Mouse (Mus musculus): ENCODE data around the gene Syt3. TPM values are rescaled to one million over a fixed set of nuclear protein-coding genes. Genes with fewer than 3 reads are reported as not detected.

The Syt3 gene
- polyA plus RNA-seq, 1 experiment from 2014 or later, result 0.85 TPM

- ATAC-seq (no peak), DNase-seq (ENCODE audit: low spot score) (no peak)
- Histone ChIP-seq H3K27me3 (replicated peaks; ENCODE audit: insufficient read depth, low read length) (peaks cover 47% of the 10 kb centered on the region), H3K4me3 (ENCODE audit: low read depth, low read length) (no peak overlapping the region), H3K9me3 (ENCODE audit: low read length) (no peaks in the 10 kb centered on the region), H3K27ac (ENCODE audit: low read length) (no peak overlapping the region), H3K9ac (replicated peaks; ENCODE audit: low read depth) (no peak overlapping the region), H3K4me1 (ENCODE audit: insufficient read depth, low read depth, low read length) (no peaks in the 10 kb centered on the region), H3K36me3 (ENCODE audit: insufficient read depth, low read length) (no peaks in the 10 kb centered on the region), H3K4me2 (replicated peaks; ENCODE audit: low read depth, low read length) (no peak overlapping the region)
- WGBS, result no CpG with 5 or more reads among the region's 1 CpGs
- no peak for TF ChIP-seq CTCF (IDR thresholded peaks at IDR 0.05)
These were observed 57.3 kb downstream of the Syt3 start for GRCm38 (mm10) chr7:44441180-44441579.

- Histone ChIP-seq H3K4me1 (ENCODE audit: insufficient read depth, low read depth, low read length) (no peaks in the 10 kb centered on the region), H3K4me2 (replicated peaks; ENCODE audit: low read depth, low read length) (peak overlapping the region; percentile 41), H3K4me3 (ENCODE audit: low read depth, low read length) (0 out of 2 replicates have a peak overlapping the region, but pooled peaks have one; percentile 21), H3K27ac (ENCODE audit: low read length) (no peak overlapping the region), H3K9ac (replicated peaks; ENCODE audit: low read depth) (0 out of 2 replicates have a peak overlapping the region, but pooled peaks have one; percentile 12), H3K9me3 (ENCODE audit: low read length) (no peaks in the 10 kb centered on the region), H3K27me3 (replicated peaks; ENCODE audit: insufficient read depth, low read length) (peaks cover 49% of the 10 kb centered on the region), H3K36me3 (ENCODE audit: insufficient read depth, low read length) (no peaks in the 10 kb centered on the region)
- DNase-seq (ENCODE audit: low spot score), result peak; percentile 23
- TF ChIP-seq EP300 (IDR thresholded peaks at IDR 0.05) (no peak), CTCF (IDR thresholded peaks at IDR 0.05) (no peak)
- peak; percentile 37; the same call in 1 of the 2 replicates for ATAC-seq
- WGBS, result under 1% methylated on average over 13 of the region's 14 CpGs
These were observed 57.8 kb downstream of the Syt3 start for GRCm38 (mm10) chr7:44441648-44442109.

DNA sequence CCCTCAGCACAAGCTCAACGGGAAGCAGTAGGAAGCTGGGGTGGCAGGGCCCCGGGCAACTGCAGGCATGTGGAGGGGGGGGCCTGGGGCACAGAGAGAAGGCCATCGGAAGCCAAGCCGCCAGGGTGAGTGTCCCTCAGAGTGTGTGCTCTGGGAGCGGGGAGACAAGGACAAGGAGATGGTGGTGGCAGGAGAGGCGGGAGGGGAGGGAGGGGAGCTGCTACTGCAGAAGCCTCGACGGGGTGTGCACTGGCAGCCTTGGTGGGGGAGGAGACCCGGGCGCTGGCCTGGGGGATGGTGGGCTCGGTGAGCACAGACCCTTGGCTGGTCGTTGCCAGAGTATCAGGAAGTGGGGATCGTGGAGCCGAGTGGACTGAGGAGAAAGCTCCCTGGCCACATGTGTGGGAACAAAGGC is 58.5 kb downstream of the Syt3 start:
- ATAC-seq (peak; percentile 31), DNase-seq (ENCODE audit: low spot score) (no peak)
- H3K9me3 ChIP-seq (ENCODE audit: low read length), result no peaks in the 10 kb centered on the region
- no peak for TF ChIP-seq EP300 (IDR thresholded peaks at IDR 0.05)
- TF ChIP-seq CTCF (IDR thresholded peaks at IDR 0.05), result no peak
- H3K4me1 ChIP-seq (ENCODE audit: insufficient read depth, low read depth, low read length), result no peaks in the 10 kb centered on the region
- WGBS, result 1% methylated on average over 12 of the region's 14 CpGs
- H3K9ac ChIP-seq (replicated peaks; ENCODE audit: low read depth), result peak overlapping the region; percentile 12; the same call in 1 of the 2 replicates
- H3K27me3 ChIP-seq (replicated peaks; ENCODE audit: insufficient read depth, low read length), result peaks cover 49% of the 10 kb centered on the region
- H3K27ac ChIP-seq (ENCODE audit: low read length), result no peak overlapping the region
- H3K4me2 ChIP-seq (replicated peaks; ENCODE audit: low read depth, low read length), result peak overlapping the region; percentile 41
- H3K4me3 ChIP-seq (ENCODE audit: low read depth, low read length), result peak overlapping the region; percentile 21
- no peaks in the 10 kb centered on the region for H3K36me3 ChIP-seq (ENCODE audit: insufficient read depth, low read length)

- TF ChIP-seq EP300 (IDR thresholded peaks at IDR 0.05), result no peak
- peak; percentile 31 for TF ChIP-seq CTCF (IDR thresholded peaks at IDR 0.05)
- H3K27me3 ChIP-seq (replicated peaks; ENCODE audit: insufficient read depth, low read length), result peaks cover 49% of the 10 kb centered on the region
- H3K9ac ChIP-seq (replicated peaks; ENCODE audit: low read depth), result no peak overlapping the region
- no peaks in the 10 kb centered on the region for H3K4me1 ChIP-seq (ENCODE audit: insufficient read depth, low read depth, low read length)
- no peaks in the 10 kb centered on the region for H3K9me3 ChIP-seq (ENCODE audit: low read length)
- no peak for ATAC-seq
- no peak overlapping the region; the same call in 1 of the 2 replicates for H3K4me3 ChIP-seq (ENCODE audit: low read depth, low read length)
- no peaks in the 10 kb centered on the region for H3K36me3 ChIP-seq (ENCODE audit: insufficient read depth, low read length)
- peak overlapping the region; percentile 41 for H3K4me2 ChIP-seq (replicated peaks; ENCODE audit: low read depth, low read length)
- no peak for DNase-seq (ENCODE audit: low spot score)
- no peak overlapping the region for H3K27ac ChIP-seq (ENCODE audit: low read length)
- 11% methylated on average over 18 of the region's 20 CpGs for WGBS
These were observed 59.6 kb downstream of the Syt3 start for GRCm38 (mm10) chr7:44443268-44444173.

DNA sequence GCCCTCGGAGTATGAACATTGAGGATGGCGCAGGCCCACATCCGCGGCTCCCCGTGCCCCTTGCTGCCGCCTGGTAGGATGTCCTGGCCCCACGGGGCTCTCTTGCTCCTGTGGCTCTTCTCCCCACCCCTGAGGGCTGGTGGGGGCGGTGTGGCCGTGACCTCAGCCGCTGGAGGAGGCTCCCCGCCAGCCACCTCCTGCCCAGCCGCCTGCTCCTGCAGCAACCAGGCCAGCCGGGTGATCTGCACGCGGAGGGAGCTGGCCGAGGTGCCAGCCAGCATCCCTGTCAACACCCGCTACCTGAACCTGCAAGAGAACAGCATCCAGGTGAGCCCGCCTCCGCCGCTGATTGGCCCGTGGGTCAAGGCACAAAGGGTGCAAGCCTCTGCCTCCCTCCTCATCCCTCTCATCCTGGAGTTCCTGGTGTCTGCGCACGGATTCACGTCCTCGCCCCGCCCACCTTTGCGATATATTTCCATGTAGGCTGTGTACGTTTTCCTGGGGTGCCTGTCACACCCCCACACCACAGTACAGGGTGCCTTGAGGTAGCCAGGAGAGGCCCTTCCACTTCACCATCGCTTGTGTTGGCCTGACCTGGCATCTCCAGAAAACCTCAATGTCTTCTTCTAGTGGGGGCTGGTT is 61.1 kb downstream of the Syt3 start:
- H3K9me3 ChIP-seq (ENCODE audit: low read length), result no peaks in the 10 kb centered on the region
- ATAC-seq (no peak), DNase-seq (ENCODE audit: low spot score) (no peak)
- TF ChIP-seq EP300 (IDR thresholded peaks at IDR 0.05) (no peak), CTCF (IDR thresholded peaks at IDR 0.05) (no peak)
- H3K36me3 ChIP-seq (ENCODE audit: insufficient read depth, low read length), result no peaks in the 10 kb centered on the region
- no peak overlapping the region for H3K4me2 ChIP-seq (replicated peaks; ENCODE audit: low read depth, low read length)
- WGBS, result 18% methylated on average over 25 of the region's 29 CpGs
- H3K9ac ChIP-seq (replicated peaks; ENCODE audit: low read depth), result no peak overlapping the region
- H3K4me3 ChIP-seq (ENCODE audit: low read depth, low read length), result no peak overlapping the region
- no peaks in the 10 kb centered on the region for H3K4me1 ChIP-seq (ENCODE audit: insufficient read depth, low read depth, low read length)
- H3K27ac ChIP-seq (ENCODE audit: low read length), result no peak overlapping the region
- peaks cover 44% of the 10 kb centered on the region for H3K27me3 ChIP-seq (replicated peaks; ENCODE audit: insufficient read depth, low read length)

- TF ChIP-seq CTCF (IDR thresholded peaks at IDR 0.05) (no peak), EP300 (IDR thresholded peaks at IDR 0.05) (no peak)
- no peaks in the 10 kb centered on the region for H3K36me3 ChIP-seq (ENCODE audit: insufficient read depth, low read length)
- ATAC-seq (no peak), DNase-seq (ENCODE audit: low spot score) (no peak)
- no peaks in the 10 kb centered on the region for H3K4me1 ChIP-seq (ENCODE audit: insufficient read depth, low read depth, low read length)
- no peak overlapping the region for H3K4me3 ChIP-seq (ENCODE audit: low read depth, low read length)
- H3K9ac ChIP-seq (replicated peaks; ENCODE audit: low read depth), result no peak overlapping the region
- 19% methylated on average over 7 of the region's 7 CpGs for WGBS
- no peak overlapping the region for H3K27ac ChIP-seq (ENCODE audit: low read length)
- peaks cover 40% of the 10 kb centered on the region for H3K27me3 ChIP-seq (replicated peaks; ENCODE audit: insufficient read depth, low read length)
- no peak overlapping the region for H3K4me2 ChIP-seq (replicated peaks; ENCODE audit: low read depth, low read length)
- no peaks in the 10 kb centered on the region for H3K9me3 ChIP-seq (ENCODE audit: low read length)
These were observed 61.6 kb downstream of the Syt3 start for GRCm38 (mm10) chr7:44445528-44445923.

Measured in lung, postnatal 0 days (tissue).